Mouse (Mus musculus) erythroblast, embryonic 14.5 days (primary cell): Measurements from ENCODE around the gene Bfar.
"Not testable (repeated sequence)": the region's sequence is repeated elsewhere in the genome, so short reads cannot be mapped to it uniquely, and the experiment has no call there.

Experiments used
- GATA1 ChIP-seq: IDR thresholded peaks from 2 replicates; pipeline ENCODE4 v1.6.1; 2012; ENCODE audit warnings: low read length, inconsistent platforms, mixed read lengths
- TAL1 ChIP-seq: IDR thresholded peaks from 3 replicates; pipeline ENCODE4 v1.6.1; 2012; ENCODE audit warnings: low read length, inconsistent platforms, mixed read lengths

DNA sequence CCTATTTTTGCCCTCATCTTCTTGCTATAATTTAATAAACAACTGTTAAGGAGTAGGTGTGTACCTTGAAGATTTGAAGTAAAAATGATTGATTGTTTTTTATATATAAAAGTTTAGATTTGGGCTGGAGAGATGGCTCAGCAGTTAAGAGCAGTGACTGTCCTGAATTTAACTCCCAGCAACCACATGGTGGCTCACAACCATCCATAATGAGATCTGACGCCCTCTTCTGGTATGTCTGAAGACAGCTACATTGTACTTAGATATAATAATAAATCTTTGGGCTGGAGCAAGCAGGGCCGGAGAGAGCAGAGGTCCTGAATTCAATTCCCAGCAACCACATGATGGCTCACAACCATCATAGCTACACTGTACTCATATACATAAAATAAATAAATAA, 33.5 kb upstream of the Bfar start:
- not testable (repeated sequence) for TF ChIP-seq GATA1, TAL1
